Mouse (Mus musculus) cerebellum, adult 2 months (tissue): ENCODE data around the gene Fam196b. TPM values are rescaled to one million over a fixed set of nuclear protein-coding genes. Genes with fewer than 3 reads are reported as not detected.

Source experiments
- DNase-seq, 2 experiments: peaks; one replicate each; pipeline ENCODE4 v3.0.0; 2021
- H3K27ac ChIP-seq: fragments of 200-500 bp; 2 replicates; pipeline ENCODE4 v1.5.1; 2012; ENCODE audit warnings: low read length, control low read depth, inconsistent platforms; ENCODE audit not compliant: insufficient read depth
- H3K27me3 ChIP-seq: fragments of 200-500 bp; 2 replicates; pipeline ENCODE4 v1.6.1; 2012; ENCODE audit warnings: inconsistent platforms, mild to moderate bottlenecking, low read length, moderate library complexity; ENCODE audit not compliant: control insufficient read depth, insufficient read depth
- H3K4me1 ChIP-seq: fragments of 200-500 bp; 2 replicates; pipeline ENCODE4 v1.6.1; 2011; ENCODE audit warnings: low read length; ENCODE audit not compliant: control insufficient read depth, insufficient read depth
- H3K4me3 ChIP-seq: fragments of 200-500 bp; replicated peaks from 2 replicates; pipeline ENCODE3; 2011; ENCODE audit warnings: mild to moderate bottlenecking, low read depth, low read length, control low read depth; ENCODE audit not compliant: insufficient read depth
- CTCF ChIP-seq: fragments of 200-500 bp; IDR thresholded peaks from 2 replicates; pipeline ENCODE4 v1.5.1; 2011; ENCODE audit warnings: low read depth, mild to moderate bottlenecking, control low read depth, low read length, moderate library complexity, borderline replicate concordance; ENCODE audit not compliant: insufficient read depth
- POLR2A ChIP-seq: fragments of 200-500 bp; IDR thresholded peaks from 2 replicates; pipeline ENCODE4 v1.6.1; 2011; ENCODE audit warnings: low read length, control low read depth, borderline replicate concordance; ENCODE audit not compliant: insufficient read depth
- WGBS: fragments of 180-500 bp; shearing (Covaris S2); methylation state at CpG from one replicate; pipeline ENCODE4 v1.1.7; 2018; 5-methylcytosine and 5-hydroxymethylcytosine counted together
- polyA plus RNA-seq: library from polyadenylated mRNA; depleted of rRNA; stranded (reverse); fragments of >200 nt; gene quantifications from 2 replicates; pipeline ENCODE4 v1.2.3, GENCODE M21; 2012; rRNA removed

The Fam196b gene
- polyA plus RNA-seq, 1 experiment, result 4.6 TPM

- 46% methylated on average over 3 of the region's 3 CpGs for WGBS
- Histone ChIP-seq H3K4me1 (no peaks in the 10 kb centered on the region), H3K27ac (no peak overlapping the region), H3K27me3 (no peaks in the 10 kb centered on the region), H3K4me3 (no peak overlapping the region)
- no peak for DNase-seq
- TF ChIP-seq CTCF (no peak), POLR2A (no peak)
These were observed 153.9 kb downstream of the Fam196b start for GRCm38 (mm10) chr11:34468571-34468970.

- Histone ChIP-seq H3K4me3 (no peak overlapping the region), H3K27me3 (no peaks in the 10 kb centered on the region), H3K4me1 (no peaks in the 10 kb centered on the region), H3K27ac (no peak overlapping the region)
- WGBS, result 31% methylated on average over 2 of the region's 2 CpGs
- DNase-seq, result no peak
- no peak for TF ChIP-seq CTCF
- TF ChIP-seq POLR2A, result no peak
These were observed 155.2 kb downstream of the Fam196b start for GRCm38 (mm10) chr11:34469792-34470191.

Other genes with a start within 250 kb of the Fam196b start
- gene 4930469K13Rik, start 216.3 kb upstream of the Fam196b start, polyA plus RNA-seq, result not detected in 2 replicates
- gene Foxi1, start 106.7 kb upstream of the Fam196b start, polyA plus RNA-seq, result not detected in 2 replicates